Mouse (Mus musculus) ES-CJ7 (cell line): ENCODE results near the gene Slc37a2.

Experiments used
- DNase-seq: peaks from one replicate; pipeline ENCODE4 v3.0.0; 2011; ENCODE audit warnings: low read depth, low spot score

Slc37a2 gene

DNA sequence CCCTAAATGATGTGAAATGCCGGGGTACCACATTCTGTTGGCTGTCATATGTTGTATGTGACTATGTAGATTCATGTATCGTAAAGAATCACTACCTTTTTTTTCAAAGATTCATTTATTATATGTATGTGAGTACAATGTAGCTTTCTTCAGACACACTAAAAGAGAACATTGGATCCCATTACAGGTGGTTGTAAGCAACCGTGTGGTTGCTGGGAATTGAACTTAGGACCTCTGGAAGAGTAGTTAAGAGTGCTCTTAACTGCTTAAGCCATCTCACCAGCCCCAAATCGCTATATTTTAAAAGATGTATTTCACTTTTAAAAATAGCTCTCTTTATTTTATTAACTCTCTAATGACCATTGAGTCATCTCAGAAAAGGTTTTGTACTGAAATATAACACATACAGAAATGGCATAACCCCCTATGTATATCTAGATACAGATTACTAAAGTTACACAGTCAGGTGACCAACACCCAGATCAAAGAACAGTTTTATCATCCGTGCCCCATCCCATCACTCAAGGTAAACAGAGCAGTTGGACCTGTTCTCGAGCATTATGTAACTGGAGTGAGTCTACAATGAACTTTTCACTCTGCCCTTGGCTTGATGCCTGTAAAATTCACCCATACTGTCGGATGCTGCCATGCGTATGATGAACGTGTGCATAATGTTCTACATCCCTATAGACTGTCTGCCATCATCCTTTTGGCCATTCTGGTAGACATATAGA lies 41.0 kb downstream of the Slc37a2 start:
- DNase-seq = no peak

DNA sequence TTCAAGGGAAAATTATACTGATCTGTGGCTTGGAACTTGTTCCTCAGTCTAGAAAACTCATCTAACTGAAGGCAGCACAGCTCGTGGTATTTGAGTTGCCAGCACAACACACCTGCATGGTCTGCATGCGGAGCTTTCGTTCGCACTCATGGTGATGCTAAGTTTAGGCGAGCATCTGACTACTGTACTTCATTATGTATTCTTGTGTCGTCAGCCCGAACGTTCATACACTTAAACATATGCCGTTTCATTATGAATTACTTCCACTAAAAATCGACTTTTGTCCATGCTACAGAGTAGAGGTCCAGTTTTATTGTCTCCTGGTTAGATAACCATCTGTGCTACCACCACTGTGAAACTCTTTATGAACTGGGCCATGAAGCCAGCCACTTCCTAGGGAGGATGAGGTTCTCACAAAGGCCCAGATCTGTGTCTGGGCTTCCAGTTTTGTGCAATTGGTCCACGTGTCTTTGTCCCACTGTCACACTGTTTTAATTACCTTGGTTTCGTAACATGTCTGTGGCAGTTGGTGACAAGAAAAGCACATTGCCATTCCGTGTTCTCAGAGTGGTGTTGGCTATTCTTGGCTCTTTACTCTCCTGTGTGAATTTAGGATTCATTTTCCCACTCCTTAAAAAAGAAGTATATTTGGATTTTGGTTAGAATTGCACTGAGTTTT lies 42.3 kb downstream of the Slc37a2 start:
- no peak for DNase-seq

DNA sequence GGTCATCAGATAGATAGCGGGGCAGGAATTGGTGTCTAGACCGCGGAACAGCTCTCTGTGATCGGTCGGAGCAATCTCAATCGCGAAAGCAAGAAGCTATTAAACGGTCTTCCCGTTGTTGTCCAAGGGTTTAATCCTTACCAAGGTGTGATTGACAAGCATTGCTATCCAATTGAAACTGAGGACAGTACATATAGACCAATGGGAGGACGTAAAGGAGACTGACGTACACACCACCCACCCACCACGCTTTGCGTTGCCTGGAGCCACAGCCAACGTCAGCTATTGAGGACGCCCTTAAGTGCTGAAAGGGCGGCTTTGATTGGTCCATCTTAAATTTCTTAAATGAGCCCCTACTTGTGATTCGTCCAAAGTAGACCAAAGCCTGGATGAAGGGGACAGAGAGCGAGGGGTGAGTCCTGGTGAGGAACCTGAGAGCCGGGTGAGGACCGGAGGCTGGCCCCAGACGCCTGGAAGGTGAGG lies 47.6 kb downstream of the Slc37a2 start, which contains the start of gene Tmem218:
Tmem218 (plus strand) TSS at position 295 of the 483 bp plus-strand sequence.
- DNase-seq = peak; percentile 100

DNA sequence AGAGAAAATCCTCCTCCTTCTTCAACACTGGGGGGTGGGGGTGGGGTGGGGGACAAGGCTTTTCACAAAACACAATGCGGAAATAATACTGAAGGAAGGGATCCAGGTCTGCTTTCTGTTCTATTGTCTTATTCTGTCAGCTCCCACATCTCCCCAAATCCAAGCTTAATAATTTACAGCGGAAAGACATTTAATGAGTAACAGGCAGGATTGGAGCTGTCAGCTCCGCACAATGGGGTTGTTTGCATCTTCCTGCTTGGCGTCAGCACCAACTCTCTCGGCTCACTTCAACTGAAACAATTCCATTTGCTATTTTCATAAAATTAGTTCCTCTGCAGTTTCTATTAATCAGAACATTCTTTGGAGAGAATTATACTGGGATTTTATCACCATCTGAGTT lies 51.7 kb downstream of the Slc37a2 start:
- DNase-seq = no peak

DNA sequence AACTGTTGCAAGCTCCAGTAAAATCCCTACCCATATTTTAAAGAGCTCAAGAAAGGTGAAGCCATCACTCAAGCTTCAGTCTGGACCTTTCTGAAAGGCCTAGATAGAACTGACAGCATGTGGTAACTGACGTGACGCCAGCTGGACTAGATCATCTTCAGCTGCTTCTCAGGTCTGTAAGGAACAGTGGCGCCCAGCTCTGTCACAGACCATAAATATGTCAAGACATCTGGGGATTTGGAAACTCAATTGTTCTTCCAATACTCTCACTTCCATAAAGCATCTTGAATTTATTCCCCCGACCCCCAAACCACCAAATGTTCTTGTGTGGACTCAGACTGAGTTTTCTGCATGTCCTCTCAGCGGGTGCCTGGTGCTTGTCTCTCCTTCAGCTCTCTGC lies 55.1 kb downstream of the Slc37a2 start:
- DNase-seq = no peak

DNA sequence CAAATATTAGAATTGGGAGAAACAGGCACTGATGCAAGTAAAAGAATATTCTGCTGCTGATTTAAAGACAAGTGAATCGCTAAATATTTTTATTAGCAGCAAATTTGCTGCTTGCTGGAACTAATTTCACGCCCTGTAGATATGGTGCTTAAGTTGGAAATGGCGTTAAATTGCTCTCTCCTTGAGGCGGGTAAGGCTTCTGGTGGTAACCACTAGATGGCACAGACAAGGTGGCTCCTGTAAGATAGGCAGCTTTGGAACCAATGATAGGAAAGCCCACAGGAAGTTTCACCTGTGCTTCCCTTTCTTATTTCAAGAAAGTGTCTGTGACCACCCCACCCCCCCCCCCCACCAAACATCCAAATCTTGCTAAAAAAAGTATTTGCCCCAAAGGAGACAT lies 58.5 kb downstream of the Slc37a2 start:
- DNase-seq = no peak

DNA sequence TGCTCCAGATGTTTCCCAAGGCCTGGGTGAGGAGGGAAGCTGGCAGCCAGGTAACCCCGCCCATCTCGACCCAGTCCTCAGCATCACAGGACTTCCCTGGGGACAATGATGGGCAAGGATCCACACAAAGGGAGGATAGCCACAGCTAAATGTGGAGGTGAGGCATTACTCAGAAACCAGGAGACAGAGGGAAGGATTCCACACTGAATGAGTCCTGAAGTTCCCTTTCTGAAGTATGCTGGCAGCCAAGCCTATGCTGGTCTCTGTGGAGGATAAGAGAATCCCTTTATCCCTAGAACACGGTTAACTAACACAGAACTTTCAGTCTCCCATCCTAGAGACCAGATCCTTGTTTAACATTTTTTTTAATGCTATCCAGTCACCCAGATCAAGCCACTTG lies 67.5 kb downstream of the Slc37a2 start:
- no peak for DNase-seq

DNA sequence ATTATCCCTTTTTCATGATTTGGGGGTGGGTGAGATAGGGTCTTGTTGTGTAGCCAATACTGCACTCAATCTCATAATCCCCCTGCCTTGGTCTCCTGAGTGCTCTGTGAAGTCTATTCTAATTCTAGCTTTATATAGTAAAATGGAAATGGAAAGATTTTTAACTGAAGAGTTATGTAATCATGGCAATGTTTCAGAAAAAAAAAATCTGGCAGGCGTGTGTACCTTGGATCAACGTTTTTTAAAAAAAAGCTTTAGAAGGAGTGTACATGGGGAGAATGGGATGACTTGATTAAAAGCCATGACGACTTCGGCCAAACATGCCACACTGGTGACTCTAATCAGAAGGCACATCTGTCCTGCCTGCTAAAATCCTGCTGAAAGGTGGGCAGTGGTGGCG lies 68.1 kb downstream of the Slc37a2 start:
- no peak for DNase-seq

DNA sequence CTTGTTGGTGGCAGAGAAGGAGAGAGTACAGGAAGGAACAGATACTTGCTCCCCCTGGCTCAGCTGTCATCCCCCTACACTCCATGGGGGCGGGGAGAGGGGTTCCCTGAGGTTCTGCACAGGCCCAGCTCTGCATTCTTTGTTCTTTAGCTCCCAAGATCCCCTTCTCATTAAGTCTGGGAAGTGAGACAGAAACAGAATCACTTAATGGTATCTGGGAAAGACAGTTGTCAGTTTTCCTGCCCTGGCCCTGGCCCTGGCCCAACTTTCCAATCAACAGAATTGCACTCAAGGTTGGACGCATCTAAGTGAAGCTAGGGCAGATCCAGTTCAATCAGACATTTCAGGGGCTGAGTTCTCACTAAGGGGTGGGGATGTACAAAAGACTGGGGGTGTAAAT lies 72.4 kb downstream of the Slc37a2 start:
- no peak for DNase-seq

DNA sequence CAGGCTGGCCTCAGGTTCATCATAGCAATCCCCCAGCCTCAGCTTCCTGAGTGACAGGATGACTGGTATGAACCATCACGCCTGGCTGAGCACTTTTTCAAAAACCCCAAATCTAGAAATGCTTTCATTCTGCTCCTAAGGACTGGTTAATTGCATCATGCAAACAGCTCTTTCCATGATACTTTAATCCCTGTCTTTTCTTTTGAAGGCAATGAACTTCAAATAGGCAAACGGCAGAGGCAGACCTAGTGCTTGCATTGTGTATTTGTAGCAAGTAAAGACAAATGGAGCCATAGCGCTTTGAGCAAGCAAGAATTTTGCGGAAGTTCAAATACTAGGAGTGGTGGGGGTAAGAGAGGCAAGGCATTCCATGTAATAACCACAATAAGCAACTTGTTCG lies 73.9 kb downstream of the Slc37a2 start:
- DNase-seq = no peak

DNA sequence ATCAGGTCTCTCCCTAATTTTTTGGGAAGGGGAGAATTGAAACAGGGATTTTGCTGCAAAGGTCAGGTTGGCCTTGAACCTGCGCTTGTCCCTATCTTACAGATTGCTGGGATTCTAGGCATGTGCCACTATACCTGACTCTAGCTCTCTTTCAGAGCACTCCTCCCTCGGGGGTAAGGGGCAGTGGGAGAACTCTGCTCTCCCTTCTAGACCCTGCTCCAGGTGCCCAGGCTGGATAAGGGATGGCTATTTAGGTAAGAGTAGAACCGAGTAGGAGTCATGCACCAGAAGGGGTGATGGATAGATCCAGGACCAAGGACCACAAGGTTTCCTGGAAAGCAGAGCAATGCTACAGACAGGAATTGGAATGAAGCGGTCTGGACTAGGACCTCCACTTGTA lies 75.9 kb downstream of the Slc37a2 start:
- no peak for DNase-seq

DNA sequence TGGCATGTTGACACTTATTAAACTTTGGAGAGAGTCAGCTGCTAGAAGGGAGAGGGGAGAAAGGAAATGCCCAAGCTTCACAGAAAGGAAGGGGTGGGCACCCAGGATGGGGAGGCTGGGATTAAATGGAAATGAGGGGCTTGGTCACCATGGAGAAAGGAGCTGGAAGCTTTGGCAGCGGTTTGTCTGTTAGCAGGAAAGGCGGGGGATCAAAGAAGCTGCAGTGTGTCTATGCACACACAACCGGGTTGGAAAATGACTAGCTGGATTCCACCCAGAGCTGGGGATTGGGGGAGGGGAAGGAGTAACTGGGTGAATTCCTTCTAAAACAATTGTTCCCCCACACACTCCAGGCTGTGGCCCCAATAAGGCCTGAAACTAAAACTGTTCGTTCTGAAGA lies 76.6 kb downstream of the Slc37a2 start:
- no peak for DNase-seq
